Mouse (Mus musculus) stomach, postnatal 0 days (tissue): ENCODE results near the gene Uaca.

Experiments
- CTCF ChIP-seq: IDR thresholded peaks from 2 replicates; pipeline ENCODE4 v1.5.1; 2016; ENCODE audit warnings: antibody characterized with exemption, low read depth, mild to moderate bottlenecking, moderate library complexity
- EP300 ChIP-seq: optimal IDR thresholded peaks from 2 replicates; pipeline ENCODE3; 2016; ENCODE audit warnings: antibody characterized with exemption

GRCm38 (mm10) chr9:60920673-60921062 lies 126.3 kb downstream of the Uaca start:
- no peak for TF ChIP-seq CTCF
- no peak for TF ChIP-seq EP300
